Mouse (Mus musculus) cerebellum, postnatal 36 days (tissue): Measurements from ENCODE around the gene Trap1.
A peak's percentile ranks its signal among the peaks of the same experiment; 100 is the strongest.
"Not testable (repeated sequence)": the region's sequence is repeated elsewhere in the genome, so short reads cannot be mapped to it uniquely, and the experiment has no call there.

Experiments used
- DNase-seq, 2 experiments: peaks; one replicate each; pipeline ENCODE4 v3.0.0; 2021 to 2022; ENCODE audit warnings: mixed read lengths in 2 of 2

Trap1 gene

DNA sequence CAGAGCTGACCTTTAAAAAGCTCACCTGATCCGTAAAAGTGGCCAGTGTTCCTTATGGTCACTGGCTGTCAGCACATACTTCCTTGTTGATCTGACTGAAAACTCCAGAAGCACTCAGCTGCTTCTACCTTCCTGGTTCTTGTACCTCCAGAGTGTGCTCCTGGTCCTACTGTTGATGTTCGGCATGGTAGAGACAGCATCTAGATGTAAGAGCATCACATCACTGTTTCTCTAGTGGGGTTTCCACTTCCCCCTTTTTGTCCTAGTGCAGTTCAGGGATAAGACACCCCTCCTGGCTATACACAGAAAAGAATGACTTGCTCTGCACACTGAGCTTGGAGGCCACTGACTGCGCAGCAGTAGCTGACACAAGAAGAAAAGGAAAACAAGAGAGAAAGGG lies 43.2 kb downstream of the Trap1 start:
- no peak for DNase-seq

DNA sequence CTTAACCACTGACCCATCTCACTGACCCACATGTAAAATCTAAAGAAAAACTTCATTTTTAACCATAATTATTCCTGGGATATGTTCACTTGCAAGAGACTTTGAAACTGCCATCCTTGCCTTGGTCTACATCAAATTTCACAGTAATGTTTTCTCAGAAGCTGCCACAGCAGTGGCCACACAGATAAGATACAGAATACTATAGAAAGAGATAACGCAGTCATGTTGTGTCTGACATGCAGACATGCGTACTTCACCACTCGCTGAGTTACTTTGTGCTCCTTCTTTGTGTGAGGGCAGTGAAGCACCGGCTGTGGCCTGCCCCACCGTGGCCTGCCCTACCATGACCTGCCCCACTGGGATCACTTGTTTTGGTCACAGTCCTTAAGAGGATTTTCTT lies 43.7 kb downstream of the Trap1 start:
- DNase-seq, result no peak

DNA sequence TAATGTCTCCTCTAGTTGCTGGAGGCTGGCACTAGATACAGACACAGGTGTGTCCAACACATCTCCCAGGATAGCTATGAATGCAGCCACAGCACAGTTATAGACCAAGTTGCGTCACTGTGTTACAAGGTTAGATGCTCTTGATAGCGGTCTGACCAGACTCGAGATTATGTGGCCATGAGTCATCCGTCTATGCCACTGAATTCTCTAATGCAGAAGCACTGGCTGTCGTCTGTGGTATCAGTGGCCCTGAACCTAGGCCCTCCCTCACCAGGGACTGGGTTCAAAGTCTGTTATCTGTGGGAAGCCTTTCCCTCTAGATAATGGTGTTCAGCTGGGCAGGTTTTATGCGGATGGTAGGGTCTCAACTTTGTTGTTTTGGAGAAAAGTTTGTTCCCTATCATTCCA lies 45.3 kb downstream of the Trap1 start:
- DNase-seq, result no peak

DNA sequence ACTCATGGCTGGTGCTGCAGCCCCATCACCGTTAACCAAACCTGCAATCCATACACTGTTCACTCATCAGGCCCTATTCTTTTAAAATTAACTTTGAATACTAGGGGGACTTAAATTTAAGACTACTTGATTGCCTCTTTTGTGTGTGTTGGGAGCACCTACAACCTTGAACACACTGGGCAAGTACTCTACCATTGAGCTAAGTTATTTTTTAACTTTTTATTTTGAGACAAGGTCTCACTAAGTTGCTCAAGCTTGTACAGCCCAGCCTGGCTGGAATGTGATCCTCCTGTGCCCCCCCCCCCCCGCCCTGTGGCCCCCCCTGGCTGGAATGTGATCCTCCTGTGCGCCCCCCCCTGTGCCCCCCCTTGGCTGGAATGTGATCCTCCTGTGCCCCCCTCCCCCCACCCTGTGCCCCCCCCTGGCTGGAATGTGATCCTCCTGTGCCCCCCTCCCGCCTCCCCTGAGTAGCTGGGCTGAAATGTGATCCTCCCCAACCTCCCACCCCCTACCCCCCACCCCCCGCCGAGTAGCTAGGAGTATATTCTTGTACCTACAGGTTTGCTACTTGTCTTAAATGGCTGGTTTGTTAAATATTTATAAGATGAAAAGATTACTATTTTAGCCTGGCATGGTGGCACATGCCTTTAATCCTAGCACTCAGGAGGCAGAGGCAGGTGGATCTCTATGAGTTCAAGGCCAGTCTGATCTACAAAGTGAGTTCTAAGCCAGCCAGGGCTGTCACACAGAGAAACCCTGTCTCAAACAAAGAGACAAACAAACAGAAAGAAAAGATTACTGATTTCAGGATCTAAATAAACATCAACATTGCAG lies 46.0 kb downstream of the Trap1 start:
- DNase-seq, result no peak

DNA sequence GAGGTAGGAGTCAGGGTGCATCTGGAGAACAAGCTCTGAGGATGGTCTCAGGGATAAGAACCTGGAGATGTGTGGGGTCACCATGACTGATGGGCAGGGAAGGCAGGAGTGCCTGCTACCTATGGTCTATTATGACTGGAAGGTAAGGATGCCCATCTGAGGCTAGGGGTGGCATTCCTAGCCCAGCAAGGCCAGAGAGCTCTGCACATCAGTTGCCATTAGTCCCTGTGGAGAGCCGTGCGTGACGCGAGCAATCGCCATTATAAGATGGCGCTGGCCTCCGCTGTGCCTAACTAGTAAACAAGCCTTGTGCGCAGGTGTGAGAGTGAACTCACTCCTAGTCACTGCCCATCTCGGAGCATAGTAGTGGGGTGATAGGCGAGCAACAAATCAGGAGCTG lies 47.1 kb downstream of the Trap1 start:
- no peak for DNase-seq

DNA sequence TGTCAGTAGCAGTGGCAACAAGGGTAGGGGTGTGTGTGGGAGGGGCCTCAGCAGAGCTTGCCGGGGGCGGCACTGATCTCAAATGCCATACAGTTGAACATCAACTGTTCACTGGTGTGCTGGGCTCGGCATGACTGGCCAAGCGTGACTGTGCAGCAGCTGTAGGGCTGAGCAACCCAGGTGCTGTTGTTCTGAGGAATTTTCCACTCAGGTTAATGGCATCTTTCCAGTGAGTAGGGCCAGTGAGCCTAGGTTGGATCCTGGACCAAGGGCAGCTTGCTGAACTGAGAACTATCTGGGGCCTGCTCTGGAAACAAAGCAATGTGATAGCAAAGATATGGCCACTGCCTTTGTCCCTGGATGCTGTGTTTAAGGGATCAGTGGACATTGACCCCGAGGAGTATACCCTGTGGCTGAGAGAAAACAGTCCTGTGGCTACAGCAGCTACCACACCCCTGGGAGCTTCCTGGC lies 48.2 kb downstream of the Trap1 start:
- DNase-seq, result no peak

DNA sequence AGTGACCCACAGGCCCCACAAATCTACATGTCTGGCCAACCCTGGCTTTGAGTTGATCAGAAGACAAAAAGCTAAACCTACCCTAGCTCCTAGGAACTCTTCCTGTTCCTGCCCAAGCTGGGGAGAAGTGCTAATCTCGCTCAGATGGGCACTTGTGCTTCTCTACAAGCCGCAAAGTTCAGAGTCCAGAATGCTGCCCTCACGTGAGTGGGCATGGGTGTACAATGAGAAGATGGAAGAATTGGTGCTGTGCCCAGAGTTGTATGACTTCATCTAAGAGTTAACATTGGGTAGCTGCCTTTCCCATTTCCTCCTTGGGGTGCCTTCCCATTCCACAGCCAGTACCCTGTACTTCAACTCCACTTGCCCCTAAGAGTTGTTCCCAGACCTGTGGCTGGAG lies 50.4 kb downstream of the Trap1 start:
- no peak for DNase-seq

DNA sequence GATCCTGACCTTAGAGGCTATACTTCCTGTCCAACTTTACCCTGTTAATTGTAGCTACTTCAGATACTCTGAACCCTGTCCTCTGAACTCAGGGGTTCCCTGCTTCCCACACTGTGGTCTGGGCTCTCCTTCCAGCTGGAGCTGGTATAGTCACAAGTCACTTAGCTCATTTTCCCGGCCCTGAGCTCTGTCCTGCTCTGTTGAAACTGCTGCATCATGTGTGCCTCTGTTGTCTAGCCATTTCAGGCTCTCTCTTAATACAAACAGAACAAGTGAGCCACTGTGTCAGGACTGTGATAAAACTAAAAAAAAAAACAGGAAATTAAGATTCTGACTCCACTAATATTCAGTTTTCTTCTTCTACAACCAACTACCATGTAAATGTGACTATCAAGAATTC lies 51.0 kb downstream of the Trap1 start:
- no peak for DNase-seq

DNA sequence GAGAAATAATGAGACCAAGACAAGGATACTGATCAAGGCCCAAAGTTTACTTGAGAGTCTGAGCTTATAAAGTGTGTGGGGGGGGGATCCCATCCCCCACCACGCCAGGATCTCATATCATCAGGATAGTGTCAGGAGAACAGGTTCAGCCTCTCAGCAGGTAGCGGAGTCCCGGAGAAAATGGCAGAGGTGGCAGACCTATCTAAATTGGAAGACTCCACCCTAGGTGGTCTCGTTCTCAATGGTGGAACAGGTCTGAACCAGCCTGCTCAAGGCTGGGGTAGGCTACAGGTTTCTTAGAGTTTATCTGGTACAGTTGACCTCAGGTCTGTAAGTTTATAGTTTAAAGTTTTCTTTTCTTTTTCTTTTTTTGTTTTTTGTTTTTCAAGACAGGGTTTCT lies 54.9 kb downstream of the Trap1 start:
- DNase-seq, result no peak

DNA sequence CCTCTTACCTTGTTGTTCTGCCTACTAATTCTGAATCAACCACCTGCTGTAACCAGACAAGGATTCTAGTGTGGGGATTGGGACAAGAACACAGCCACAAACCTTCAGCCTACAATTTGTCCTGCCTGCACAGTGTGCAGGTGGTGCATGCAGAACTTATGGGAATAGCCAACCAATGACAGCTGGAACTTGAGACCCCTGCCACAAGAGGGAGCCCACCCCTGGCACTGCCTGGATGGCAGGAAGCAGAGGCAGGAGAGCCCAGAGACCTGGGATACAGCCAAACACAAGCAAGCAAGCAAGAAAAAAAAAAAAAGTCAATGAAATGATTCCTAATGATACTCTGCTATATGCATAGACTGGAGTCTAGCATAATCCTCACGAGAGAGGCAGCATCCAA lies 56.4 kb downstream of the Trap1 start:
- DNase-seq, result no peak

DNA sequence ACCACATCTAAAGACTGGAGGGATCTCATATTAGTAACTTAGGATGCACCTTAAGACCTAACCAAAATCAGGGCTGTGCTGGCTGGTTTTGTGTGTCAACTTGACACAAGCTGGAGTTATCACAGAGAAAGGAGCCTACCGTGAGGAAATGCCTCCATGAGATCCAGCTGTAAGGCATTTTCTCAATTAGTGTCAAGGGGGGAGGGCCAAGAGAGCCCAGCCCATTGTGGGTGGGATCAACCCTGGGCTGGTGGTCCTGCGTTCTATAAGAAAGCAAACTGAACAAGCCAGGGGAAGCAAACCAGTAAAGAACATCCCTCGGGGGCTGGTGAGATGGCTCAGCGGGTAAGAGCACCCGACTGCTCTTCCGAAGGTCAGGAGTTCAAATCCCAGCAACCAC lies 60.2 kb downstream of the Trap1 start:
- DNase-seq, result not testable (repeated sequence)

DNA sequence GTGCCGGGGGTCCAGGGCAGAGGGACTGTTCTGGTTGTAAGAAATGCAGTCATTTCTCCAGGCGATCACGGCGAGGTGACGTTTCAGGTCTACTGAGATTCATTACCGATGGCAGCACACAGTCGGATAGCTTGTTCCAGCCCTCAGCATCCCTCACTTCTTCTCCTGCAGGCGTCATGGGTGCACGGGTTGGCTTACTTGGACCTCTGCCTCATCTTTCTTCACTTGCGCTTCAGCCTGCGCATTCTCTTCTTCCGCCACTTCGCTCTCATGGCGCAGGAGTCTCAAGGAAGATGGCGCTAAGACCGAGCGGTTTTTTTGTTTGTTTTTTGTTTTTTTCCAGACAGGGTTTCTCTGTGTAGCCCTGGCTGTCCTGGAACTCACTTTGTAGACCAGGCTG lies 60.8 kb downstream of the Trap1 start:
- not testable (repeated sequence) for DNase-seq

DNA sequence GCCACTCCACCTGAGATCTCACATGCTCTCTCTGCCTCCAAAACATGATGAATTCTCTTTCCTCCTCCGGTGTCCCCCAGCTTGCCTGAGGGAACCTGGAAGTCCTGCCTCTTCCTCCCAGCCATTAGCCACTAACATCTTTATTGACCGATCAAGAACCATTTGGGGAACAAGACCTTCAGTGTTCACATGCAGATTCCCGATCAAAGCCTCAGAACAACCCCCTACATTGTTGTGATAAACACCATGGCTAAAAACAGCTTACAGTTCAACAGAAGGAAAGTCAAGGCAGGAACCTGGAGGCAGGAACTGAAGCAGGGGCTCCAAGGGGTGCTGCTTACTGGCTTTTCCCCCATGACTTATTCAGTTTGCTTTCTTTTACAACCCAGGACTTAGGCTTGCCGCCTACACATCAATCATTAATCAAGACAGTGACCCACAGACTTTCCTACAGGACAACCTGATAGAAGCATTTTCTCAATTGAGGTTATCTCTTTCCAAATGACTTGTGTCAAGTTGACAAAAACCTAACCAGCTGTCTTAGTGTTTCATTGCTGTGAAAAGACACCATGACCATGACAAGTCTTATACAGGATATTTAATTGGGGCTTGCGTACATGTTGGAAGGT lies 63.5 kb downstream of the Trap1 start:
- DNase-seq, result no peak

DNA sequence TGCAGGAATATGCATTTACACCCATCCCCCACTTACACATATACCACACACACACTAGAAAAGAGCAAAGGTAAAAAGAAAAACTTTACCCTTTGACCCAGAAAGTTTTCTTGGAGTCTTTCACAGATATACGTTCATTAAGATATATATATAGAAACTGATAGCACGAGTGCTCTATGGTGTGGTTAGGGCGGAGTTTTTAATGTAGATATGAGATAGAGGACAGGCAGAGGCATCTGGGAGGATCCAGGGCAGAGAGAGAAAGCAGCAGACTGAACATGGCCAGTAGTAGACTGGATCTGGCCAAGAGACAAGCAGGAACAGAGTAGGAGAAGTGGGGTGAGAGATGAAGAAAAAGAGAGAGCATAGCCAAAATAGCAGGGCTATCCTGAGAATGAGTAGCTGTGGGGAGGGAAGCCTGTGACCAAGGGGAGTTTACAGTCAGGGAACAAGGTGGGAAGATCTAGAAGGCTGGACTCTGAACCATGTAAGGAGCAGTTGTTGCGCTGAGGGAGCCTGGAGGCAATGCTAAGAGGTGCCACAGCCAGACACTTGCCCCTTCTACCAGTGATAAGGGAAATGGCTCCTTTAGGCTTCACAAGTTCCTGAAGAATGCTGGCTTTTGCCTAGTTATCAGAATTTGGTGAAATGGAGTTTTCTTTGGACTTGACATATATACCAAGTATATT lies 64.6 kb downstream of the Trap1 start:
- no peak for DNase-seq

DNA sequence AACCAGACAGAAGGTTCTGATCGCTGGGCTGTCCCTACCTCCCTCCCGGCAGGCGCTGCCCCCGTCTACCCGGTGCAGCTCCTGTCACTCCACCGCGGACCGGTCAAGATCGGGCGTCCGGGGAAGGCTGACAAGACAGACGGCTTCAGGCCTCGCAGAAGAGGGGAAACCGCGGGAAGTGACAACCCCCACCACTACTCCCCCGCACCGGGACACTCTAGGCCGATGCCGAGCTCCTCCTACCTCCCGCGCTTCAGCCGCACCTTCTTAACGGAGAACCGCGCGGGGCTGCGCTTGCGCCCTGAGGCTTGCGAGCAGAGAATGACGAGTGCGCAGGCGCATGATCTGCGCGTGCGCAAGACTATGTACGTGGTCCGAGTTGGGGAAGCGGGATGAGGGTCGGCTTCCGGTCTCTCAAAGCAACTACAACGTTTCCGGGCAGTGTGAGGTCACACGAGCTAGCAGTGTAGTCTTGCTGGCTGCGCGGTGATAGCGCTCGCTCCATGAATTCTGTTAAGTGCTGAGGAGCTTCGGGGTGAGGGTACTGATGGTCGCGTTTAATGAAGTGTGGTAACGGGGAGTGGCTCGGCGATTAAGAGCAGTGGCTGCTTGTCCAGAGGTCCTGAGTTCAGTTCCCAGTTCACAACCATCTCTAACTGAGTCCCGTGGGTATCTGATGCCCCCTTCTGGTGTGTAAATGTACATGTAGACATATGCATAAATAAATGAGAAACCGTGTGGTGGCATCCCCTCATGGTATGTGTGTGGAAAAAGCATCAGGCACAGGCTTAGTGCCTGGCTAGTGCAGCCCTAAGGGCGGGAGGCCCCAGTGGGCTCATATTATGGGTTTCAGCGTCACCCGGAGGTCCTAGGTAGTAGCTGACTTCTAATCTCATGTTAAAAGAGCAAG lies 73.9 kb downstream of the Trap1 start, which contains the start of gene Slx4:
TSS of gene Slx4 (minus strand) at position 282 of the 910 bp plus-strand sequence.
- peak; percentile 97 for DNase-seq
